ENCODE assay signal across 8 mouse cellular contexts in genomic region chr7:65643861-65644421, GRCm38 (mm10). TPM values are rescaled to one million over a fixed set of nuclear protein-coding genes. Genes with fewer than 3 reads are reported as not detected.
DNase-seq lines count a peak whose midpoint lies in the region; ATAC-seq lines count a peak whose summit lies in the region.

No protein-coding gene starts in this region.

- peaks cover 7% of the 10 kb centered on the region; the same call in 1 of the 2 replicates for H3K4me1 ChIP-seq in embryonic facial prominence, embryonic 13.5 days
- peaks cover 3% of the 10 kb centered on the region; the same call in 1 of the 2 replicates for H3K4me1 ChIP-seq in hindbrain, embryonic 16.5 days (ENCODE audit: control insufficient read depth, insufficient read depth, low read depth, low read length)

- H3K4me3 ChIP-seq in embryonic facial prominence, embryonic 13.5 days, result peak overlapping the region; percentile 69
- peak overlapping the region; percentile 60 for H3K4me3 ChIP-seq in hindbrain, embryonic 16.5 days (ENCODE audit: low read length)

- WGBS in embryonic facial prominence, embryonic 13.5 days, result 27% methylated on average over 6 of the region's 6 CpGs
- 42% methylated on average over 6 of the region's 6 CpGs for WGBS in hindbrain, embryonic 16.5 days

- no peak for ATAC-seq in embryonic facial prominence, embryonic 13.5 days (ENCODE audit: insufficient number of reproducible peaks, insufficient read depth, low FRiP score, low TSS enrichment, low read depth)
- ATAC-seq in hindbrain, embryonic 16.5 days, result peak; percentile 13
- ATAC-seq in activated CD4-positive, CD25-positive, alpha-beta regulatory T cell, adult 4 months, result no peak

- H3K27me3 ChIP-seq in embryonic facial prominence, embryonic 13.5 days, result peaks cover 8% of the 10 kb centered on the region
- H3K27me3 ChIP-seq in hindbrain, embryonic 16.5 days (replicated peaks; ENCODE audit: control insufficient read depth, insufficient read depth, low read length), result no peaks in the 10 kb centered on the region

- DNase-seq in cerebellum, postnatal 25 days, result peak; percentile 11 to 12
- DNase-seq in cerebellum, postnatal 36 days, result no peak
- peak; percentile 72 for DNase-seq in lung, postnatal 36 days
- no peak for DNase-seq in spleen, postnatal 36 days (ENCODE audit: low spot score in 2 of 2)
- DNase-seq in thymus, postnatal 25 days, result no peak

- peak overlapping the region; percentile 89 for H3K4me2 ChIP-seq in embryonic facial prominence, embryonic 13.5 days
- H3K4me2 ChIP-seq in hindbrain, embryonic 16.5 days (ENCODE audit: low read length), result peak overlapping the region; percentile 81

- no peaks in the 10 kb centered on the region for H3K9me3 ChIP-seq in embryonic facial prominence, embryonic 13.5 days
- no peaks in the 10 kb centered on the region for H3K9me3 ChIP-seq in hindbrain, embryonic 16.5 days (ENCODE audit: control insufficient read depth, low read length)

- H3K9ac ChIP-seq in embryonic facial prominence, embryonic 13.5 days, result no peak overlapping the region
- peak overlapping the region; percentile 49 for H3K9ac ChIP-seq in hindbrain, embryonic 16.5 days (ENCODE audit: low read depth, low read length)

- peaks cover 11% of the 10 kb centered on the region for H3K36me3 ChIP-seq in embryonic facial prominence, embryonic 13.5 days
- peaks cover 16% of the 10 kb centered on the region for H3K36me3 ChIP-seq in hindbrain, embryonic 16.5 days (ENCODE audit: control insufficient read depth, insufficient read depth, low read length)

- H3K27ac ChIP-seq in embryonic facial prominence, embryonic 13.5 days, result no peak overlapping the region
- H3K27ac ChIP-seq in hindbrain, embryonic 16.5 days (ENCODE audit: low read depth, low read length), result peak overlapping the region; percentile 40; the same call in 1 of the 2 replicates

RNA-seq across cellular contexts. Expression of gene Tarsl2, which starts 0.8 kb away (rescaled TPM):
- 8.5 and 9.1 TPM in 2 replicates for polyA plus RNA-seq in embryonic facial prominence, embryonic 13.5 days (2015; fragmentation: Nextera tagmentation; extraction: Ambion mirVana)
- polyA plus RNA-seq in hindbrain, embryonic 16.5 days (2015; fragmentation: Nextera tagmentation; extraction: Ambion mirVana), result 19.7 and 20.7 TPM in 2 replicates
- 1 to 10 TPM; 1.9 to 4.1 TPM for polyA plus RNA-seq in activated CD4-positive, CD25-positive, alpha-beta regulatory T cell, adult 4 months (2017; shearing (Covaris generic))

RNA-seq across cellular contexts. Expression of gene Tm2d3, which starts 47.0 kb away (rescaled TPM):
- 74.7 and 81.3 TPM in 2 replicates for polyA plus RNA-seq in embryonic facial prominence, embryonic 13.5 days (2015; fragmentation: Nextera tagmentation; extraction: Ambion mirVana)
- 89.4 and 91.0 TPM in 2 replicates for polyA plus RNA-seq in hindbrain, embryonic 16.5 days (2015; fragmentation: Nextera tagmentation; extraction: Ambion mirVana)
- 100 to 1,000 TPM in 1 of 2 experiments, 10 to 100 TPM in 1; 99.1 to 101 TPM for polyA plus RNA-seq in activated CD4-positive, CD25-positive, alpha-beta regulatory T cell, adult 4 months (2017; shearing (Covaris generic))

Comparison
In these comparisons a context has a peak if more than half of its experiments do, and no peak if none do; other contexts are left out.
1. DNase-seq: peak in cerebellum, postnatal 25 days (2 of 2) and lung, postnatal 36 days (single experiment); none in cerebellum, postnatal 36 days (0 of 2), spleen, postnatal 36 days (0 of 2) and thymus, postnatal 25 days (single experiment).